Mouse (Mus musculus): ENCODE measurements around the gene Cntn1.
A peak's percentile ranks its signal among the peaks of the same experiment; 100 is the strongest.

The Cntn1 gene

DNA sequence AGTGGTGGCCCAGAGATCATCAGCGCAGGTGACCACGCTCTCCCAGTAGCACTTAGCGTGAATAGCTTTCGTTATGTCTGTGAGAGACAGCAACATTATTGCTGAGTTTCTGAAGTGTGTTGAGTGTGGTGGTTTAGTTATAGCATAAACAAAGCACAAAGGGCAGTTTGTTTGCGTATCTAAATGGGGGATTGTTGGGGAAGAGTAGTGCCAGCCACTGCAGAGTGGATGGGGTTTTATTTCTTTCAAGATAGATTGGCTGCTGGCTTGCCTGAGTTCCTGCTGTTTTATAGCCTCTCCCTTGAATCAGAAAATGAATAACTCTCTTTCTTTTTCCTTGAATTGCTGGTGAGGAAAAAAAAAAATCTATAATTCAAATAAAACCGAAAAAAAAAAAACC is 86.1 kb downstream of the Cntn1 start:
- DNase-seq (ENCODE audit: low spot score in 2 of 2), result no peak

DNA sequence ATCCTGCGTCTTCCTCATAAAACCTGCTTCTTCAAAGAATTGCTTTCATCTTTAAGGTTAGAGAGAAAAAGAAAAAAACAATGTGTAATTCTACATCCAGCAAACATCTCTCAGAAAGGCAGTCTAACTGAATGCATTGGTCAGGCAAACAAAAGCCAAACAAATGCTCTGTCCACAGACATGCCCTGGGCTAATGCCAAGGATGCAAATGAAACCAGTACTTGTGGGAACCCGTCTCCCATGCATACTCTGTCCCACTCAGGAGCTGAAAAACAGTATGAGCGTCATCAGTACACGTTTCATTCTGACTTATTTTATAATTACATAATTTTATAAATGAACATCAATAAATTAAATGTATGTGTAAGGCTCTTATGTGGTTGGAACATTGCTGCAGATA is 91.0 kb downstream of the Cntn1 start:
- no peak for DNase-seq (ENCODE audit: low spot score in 2 of 2)

DNA sequence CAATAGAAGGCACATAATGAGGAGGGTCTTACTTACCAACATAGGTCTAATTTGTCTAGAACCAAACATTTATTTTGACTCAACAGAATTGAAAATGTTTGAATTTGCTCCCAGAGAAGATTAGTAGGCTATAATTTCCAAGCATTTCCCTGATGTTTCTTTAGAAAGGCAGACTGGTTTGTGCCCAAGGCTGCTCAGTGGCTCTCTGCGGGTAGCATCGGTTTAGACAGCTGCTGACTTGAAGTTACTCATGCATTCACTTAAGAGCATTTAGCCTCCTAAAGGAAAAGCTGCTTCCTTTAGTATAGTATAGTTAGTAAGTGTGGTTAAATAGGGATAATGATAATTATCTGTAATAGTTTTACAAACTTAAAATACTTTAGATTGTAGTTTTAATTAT is 104.0 kb downstream of the Cntn1 start:
- no peak for DNase-seq (ENCODE audit: low spot score in 2 of 2)

DNA sequence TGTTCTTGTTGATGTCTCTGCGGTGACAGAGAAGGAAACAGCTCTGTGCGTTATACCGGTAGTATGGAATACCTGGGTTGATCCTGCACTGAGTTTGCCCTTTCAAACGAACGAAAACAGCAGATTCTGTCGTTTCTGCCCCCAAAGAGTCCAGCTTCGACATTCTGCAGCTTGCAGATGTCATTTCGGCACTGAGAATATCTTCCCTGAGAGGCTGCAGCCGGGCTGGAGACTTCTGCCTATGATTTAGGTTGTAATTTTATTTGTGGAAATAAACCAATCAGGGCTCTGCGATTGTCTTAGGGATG is 109.8 kb downstream of the Cntn1 start:
- no peak for DNase-seq (ENCODE audit: low spot score in 2 of 2)

DNA sequence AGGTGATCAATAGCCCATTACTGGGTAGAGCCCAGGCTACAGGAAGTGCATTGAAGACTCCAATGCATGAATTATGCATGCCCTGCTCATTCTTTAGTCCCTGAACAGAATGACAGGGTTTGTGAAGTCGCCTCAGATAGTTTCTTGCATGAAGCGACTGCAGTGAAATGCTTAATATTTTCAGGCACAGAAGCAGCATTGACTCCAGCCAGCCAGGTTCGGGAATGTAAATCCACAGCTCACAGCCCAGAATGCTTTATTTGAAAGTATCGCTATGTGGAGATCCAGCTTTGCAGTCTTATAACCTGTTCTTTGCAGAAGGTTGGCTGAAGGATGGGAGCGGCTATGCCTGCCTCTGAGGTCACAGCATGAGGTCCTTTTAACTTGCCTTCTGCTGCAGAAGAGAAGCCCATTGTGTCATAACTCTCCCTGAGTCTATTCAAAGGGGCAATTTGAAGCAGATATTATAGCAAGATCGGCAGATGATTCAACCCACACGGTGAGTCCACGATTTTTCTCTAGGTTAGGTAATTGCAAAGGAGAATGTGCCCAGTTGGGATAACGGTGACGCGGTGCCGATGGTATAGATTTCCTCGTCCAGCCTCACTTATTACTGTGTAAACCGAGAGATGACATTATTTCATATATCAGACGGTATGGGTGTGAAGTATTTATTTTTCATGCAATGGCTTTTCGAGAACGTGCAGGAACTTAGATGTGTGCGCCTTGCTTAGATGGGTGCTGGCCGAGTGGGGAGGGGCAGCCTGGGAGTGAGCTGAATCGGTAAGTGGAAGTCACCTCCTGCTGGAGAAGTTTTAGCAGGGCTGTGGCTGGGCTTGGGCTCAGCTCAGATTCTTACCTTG is 110.4 kb downstream of the Cntn1 start:
- no peak for DNase-seq (ENCODE audit: low spot score in 2 of 2)

DNA sequence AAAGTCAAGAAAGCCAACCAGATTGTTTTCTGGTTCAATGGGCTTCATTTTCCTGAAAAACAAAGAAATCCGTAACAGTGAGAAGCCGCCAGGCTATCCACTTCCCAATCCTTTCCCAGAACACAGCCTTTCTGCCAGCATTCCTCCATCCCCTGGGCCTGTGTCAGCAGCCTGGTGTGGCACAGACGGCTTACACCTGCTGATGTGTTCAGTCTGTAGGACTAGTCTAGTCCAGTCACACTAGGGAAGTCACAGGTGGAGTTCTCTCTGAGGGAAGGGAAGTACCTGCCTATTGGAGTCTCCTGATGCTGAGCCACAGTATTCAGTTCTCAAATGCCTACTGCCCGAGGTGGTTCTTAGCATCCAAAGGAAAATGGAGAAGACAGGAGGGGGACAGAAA is 111.9 kb downstream of the Cntn1 start:
- no peak for DNase-seq (ENCODE audit: low spot score in 2 of 2)

DNA sequence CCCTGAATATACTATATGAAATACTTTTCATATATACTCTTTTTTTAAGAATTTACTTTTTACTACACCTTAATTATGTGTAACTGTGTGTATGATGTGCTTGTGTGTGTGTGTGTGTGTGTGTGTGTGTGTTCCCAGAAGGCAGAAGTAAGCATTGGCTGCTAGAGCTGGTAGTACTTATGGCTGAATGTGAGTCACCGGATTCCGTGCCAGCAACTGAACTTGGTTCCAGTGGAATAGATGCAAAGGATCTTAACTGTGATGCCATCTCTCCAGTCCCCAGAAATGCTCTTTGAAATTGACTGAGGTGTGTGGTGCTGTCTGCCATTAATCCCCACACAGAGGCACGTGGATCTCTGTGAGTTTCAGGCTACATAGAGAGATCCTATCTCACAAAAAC is 113.2 kb downstream of the Cntn1 start:
- no peak for DNase-seq (ENCODE audit: low spot score in 2 of 2)

DNA sequence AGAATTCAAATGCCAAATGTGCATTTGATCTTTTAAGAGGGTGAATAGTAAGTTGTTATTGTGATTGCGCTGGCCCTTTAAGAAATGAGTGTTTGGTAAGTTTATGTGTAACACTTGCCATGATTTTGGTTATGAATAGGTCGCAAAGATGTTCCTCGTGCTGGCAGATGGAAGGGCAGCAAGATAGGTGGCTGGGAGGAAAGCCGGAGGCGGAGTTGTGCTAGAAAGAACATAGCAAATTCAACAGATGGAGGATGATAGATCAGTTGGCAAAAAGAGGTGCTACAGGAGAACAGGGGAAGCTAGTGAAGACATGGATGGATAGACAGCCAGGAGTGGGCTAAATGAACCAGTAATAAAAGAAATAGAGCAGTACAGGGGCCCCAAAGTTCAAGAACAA is 115.3 kb downstream of the Cntn1 start:
- no peak for DNase-seq (ENCODE audit: low spot score in 2 of 2)

DNA sequence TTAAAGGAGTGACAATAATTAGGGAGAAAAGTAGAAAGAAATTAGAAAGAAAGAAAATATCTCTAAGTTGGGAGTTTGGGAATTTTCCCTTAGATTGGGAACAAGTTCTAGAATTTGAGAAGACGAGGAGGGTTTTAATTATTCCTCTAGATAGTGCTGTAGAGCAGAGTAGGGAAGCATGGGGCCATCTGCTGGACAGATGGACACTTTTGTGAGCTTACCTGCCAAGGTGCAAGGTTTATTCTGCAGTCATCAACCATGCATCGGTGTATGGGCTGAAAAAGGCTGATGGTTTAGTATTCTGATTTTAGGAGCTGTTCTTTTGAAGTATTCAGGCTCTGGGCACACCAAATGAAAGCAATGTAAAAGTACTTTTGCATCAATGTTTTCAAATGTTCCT is 124.8 kb downstream of the Cntn1 start:
- no peak for DNase-seq (ENCODE audit: low spot score in 2 of 2)

DNA sequence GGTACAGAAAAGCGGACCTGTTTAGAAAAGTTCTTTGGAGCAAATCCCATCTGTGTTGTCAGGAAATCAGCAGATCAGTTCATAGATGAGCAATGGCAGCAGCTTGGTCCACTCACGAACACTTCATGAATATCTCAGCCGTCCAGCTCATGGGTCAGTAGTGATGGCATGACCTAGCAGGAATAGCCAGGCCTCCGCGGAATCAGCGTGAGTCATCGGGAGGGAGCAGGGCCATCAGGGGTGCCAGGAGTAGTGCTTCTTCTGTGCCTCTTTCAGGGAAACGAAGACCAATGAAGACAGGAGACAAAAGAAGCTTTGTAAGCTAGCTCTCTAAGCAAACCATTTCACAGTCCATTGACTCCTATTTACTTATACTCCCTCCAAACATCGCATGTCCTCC is 126.4 kb downstream of the Cntn1 start:
- DNase-seq (ENCODE audit: low spot score in 2 of 2), result no peak

DNA sequence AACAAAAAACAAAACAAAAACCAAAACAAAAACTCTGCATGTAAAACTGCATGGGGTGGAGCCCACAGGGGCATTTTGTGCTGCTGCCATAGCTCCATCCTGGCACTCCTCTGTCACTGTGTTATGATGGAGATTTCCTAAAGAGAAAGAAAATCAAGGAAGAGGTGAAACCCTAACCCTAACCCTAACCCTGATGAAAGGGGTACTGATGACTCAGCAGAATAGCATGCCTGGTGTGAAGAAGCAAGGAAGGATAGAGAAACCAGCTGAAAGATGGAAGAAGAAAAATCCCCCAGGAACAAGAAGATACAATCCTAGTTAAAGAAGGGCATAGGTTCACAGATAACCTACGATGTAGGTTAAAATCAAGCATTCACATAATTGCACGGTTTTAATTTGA is 134.5 kb downstream of the Cntn1 start:
- DNase-seq (ENCODE audit: low spot score in 2 of 2), result no peak

DNA sequence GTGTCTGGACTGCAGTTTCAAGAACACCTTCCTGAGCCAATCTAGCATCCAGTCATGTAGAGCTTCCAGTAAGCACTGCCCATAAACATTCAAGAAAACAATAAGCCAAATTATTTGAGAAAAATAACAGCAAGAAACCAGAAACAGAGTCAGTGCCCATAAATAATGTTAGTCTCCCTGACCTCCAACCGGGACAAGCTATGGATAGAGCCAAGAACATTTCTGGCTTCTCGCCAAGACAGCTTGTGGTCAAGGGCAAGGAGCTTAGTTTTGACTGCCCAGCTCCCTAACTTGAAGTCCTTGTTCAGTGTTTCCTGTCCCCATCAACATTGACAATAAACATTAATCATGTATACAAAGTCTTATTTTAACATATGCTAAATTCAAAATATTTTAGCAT is 139.0 kb downstream of the Cntn1 start:
- no peak for DNase-seq (ENCODE audit: low spot score in 2 of 2)

DNA sequence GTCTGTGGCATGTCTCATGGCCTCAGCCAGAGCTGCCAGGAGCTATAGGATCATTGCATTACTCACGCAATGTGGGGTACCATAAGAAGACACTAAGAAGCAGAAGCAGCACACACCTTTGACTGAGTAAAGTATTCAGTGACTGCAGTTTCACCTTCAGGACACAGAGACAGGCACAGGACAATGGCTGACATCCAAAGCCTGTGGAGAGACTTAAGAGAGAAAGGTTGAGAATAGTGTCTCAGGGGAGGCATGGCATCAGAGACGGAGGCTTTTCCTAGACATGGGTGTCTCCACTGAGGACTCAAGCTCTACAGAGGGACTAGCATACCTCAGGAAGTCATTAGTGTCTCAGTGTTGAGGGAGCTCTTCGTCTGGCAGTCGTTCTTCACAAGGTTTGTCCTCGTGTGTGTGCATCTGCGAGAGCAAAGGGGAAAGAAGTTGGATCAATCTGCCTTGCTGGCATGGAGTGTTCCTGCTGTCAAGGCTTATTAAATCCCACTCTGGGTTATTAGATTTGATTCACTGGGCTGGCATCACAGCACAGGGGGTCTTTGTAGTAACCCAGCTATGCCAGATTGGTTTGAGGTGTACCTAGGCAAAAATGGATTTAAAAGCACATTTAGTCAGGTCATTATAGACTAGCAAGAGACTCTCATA is 149.5 kb downstream of the Cntn1 start:
- no peak for DNase-seq (ENCODE audit: low spot score in 2 of 2)

DNA sequence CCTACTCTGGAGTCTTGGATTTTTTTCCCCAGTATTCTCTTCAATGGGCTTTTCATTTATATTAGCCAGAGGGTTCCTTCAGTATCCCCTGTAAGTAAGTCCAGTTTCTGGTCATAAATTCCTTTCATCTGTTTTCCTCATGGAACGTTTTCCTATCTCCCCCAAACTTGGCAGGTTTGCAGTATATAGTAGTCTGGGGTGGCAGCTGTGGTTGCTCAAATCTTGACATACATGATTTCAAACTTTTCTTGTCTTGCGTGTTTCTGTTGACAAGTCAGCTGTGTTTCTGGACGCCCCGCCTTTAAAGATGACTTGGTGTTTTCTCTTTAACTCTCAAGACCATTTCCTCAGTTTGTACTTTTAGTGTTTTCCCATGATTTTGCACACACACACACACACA is 155.7 kb downstream of the Cntn1 start:
- no peak for DNase-seq (ENCODE audit: low spot score in 2 of 2)

DNA sequence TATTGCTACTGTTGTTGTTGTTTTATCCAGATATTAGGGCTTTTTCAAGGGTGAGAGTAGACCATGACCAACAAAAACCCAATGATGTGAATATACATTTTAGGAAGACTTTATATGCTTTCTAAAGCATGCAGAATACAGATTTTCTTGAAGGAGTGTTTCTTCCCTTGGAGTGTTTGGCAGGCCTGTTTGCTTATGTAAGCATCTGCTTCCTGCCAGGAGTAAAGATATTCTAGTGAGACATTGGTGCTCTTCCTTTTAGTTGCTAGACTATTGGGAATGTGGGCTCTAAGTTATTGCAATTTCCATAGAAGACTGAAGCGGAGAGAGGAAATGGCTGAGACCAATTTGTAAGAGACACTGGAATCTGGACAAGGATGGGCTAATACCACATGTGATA is 158.8 kb downstream of the Cntn1 start:
- DNase-seq (ENCODE audit: low spot score in 2 of 2), result no peak

DNA sequence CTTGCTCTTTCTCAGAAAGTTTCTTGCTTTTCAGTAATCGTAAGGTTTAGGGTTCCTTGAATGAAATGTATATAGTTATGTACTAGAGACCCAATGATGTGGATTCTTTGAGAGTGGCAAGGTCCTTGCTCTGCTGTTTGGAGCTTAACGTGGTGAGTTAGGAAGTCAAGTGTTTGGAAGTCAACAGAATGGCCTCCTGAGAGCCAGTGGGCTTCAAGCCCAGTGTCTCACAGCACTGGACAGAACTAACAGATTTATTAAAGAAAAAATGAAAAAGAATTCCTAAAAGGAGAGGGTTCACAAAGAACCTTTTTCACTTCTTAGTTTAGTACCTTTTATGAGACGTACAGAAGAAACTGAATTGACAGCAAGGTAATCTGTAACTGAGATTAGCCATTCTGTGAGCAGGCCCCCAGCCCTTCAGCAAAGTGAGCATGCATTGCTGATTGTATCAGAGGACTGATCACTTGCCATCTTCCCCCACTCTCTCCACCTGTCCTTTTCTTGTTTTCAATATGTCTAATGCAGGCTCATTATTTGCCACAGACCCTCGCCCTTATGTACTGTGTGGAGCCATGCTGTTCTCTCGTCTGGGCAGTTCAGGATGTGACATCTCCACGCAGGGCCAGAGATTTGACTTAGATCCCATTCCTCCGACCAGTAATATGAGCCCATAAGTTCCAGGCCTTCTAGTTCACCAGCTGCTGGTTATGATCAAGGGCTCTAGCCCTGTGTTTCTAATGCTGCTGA is 159.7 kb downstream of the Cntn1 start:
- DNase-seq (ENCODE audit: low spot score in 2 of 2), result no peak

DNA sequence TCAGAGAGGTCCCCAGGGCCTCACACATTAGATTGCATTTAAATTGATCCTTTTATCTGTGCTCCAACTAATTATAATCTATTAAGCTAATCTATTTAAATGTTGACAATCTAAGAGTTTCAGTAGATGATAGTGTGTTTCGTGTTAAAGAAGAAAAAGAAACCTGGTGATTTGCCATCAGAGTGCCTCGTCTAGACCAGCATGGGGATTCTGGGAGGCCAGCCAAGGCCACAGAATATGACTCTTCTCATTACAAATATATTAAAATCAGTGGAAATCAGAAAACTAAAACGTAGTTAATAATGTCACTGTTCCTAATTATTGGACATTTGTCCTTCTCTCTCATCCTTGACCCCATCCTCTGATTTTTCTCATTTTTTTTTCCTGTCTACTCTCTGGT is 164.9 kb downstream of the Cntn1 start:
- DNase-seq (ENCODE audit: low spot score in 2 of 2), result no peak

DNA sequence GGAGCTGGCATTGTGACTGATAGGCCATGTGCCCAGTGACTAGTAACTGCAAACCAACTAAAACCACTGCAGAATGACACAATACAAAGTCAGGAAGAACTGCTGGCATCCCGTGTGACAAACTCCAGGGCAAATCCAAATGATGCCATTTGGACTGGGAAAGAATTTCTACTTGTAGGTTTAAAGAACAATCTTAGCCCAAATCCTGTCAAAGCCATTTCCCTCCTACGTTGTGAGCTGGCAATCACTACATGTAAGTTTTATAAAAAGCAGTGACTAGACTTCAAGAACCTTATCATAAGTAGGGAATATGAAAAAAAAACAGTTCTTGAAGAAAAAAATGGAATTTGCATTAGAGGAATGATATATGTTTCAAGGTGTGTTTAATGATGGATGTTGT is 170.5 kb downstream of the Cntn1 start:
- DNase-seq (ENCODE audit: low spot score in 2 of 2), result no peak

DNA sequence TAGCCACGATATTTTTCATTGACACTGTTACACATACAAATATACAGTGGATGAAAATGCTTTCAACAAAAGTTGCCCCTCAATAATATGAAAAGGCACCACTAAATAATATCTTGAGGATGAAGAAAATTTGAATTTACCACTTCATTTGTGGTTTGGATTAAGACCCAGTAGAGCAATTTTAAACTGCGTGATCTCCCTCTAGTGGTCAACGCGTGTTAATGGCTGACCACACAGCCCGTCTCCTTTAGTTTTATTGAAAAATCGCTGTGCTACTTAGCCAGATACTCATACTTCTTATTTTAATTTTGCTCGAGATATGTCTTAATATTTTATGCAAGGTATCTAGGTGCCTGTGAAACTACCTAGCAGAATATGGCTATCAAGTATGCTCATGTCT is 180.4 kb downstream of the Cntn1 start:
- DNase-seq (ENCODE audit: low spot score in 2 of 2), result no peak

DNA sequence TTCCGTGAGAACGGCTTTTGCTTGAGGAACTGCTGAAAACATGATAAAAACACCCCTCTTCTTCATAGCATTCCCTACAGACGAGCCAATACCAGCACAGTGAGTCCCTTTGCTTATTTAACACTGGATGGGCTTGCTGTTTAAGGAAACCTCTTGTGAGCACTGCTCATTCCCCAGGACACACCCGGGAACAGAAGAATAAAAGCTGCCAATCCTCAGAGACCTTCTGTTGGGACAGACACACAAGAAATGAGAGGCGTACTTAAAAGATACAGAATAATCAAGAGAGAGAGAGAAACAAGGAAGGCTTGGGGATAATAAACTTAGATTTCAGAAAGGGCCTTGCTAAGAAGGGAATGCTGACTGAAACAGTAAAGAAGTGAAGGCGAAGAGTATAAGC is 184.9 kb downstream of the Cntn1 start:
- DNase-seq (ENCODE audit: low spot score in 2 of 2), result no peak

DNA sequence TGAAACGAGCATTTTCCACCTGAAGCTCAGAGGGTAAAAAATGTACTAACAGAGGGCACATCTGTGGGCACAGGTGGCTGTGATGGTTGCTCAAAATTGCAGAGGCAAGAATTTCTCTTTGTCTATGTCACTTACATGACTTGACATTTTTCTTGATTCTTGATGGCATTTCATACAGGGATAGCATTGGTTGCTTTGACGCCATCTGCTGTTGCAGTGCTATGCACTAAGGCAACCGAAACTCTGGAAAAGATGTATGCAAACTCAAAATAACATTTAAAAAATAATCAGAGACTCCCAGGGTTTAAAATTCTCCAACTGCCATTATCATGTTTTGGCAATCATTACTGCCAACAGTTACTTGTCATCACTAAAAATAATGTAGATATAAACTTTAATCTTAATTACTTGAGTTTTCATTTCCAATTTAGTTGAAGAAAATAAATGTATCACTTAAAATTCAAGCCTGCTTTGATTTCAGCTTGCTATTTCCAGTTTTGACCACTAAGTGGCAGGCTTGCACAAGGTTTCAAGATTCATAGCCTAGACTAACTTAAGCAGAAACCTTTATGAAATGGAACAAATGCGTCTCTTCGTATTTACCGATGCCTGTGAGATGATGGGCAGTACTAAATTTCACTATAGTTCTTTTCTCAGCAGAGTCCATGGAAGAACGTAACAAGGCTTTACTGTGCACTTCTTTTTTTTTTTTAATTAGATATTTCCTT is 214.2 kb downstream of the Cntn1 start:
- DNase-seq (ENCODE audit: low spot score in 2 of 2), result peak in 1 of 2 experiments; percentile 39

DNA sequence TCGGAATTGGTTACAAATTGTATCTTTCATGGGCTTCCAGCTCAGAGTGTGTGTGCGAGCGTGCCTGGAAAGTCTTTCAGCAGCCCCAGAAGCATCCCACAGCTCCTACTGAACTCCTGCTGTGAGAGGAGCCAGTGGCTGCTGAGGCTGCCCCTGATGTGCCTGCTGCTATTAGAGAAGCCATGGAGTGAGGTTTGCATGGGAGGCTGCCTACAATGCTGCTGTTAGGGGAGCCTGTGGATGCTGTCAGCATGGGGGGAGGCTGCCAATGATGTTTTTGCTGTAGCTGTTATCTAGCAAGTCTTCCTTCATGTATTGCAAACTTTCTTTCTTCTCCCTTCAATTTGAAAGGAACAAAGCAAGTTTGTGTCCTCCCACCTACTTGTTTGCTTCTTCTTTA is 217.4 kb downstream of the Cntn1 start:
- DNase-seq (ENCODE audit: low spot score in 2 of 2), result no peak
